In genomic region chr6:67217846-67218245, GRCm38 (mm10) we compare ENCODE assay signal across 34 mouse cellular contexts.
"Had no signal": no experiment of that assay in that cellular context is flagged by ENCODE, and none has a peak within 500 bp of the region (broad histone marks: within the 10 kb centered on the region; RNA-seq: fewer than 3 reads in every experiment).

No protein-coding gene starts in this region.

- H3K4me1 ChIP-seq: heart, embryonic 10.5 days; heart, embryonic 13.5 days; heart, embryonic 15.5 days; hindbrain, embryonic 10.5 days; hindbrain, embryonic 12.5 days; hindbrain, embryonic 13.5 days; hindbrain, embryonic 15.5 days; intestine, embryonic 15.5 days; kidney, embryonic 15.5 days had no signal

- ATAC-seq: hindbrain, embryonic 16.5 days; hindbrain, postnatal 0 days; inflammation-experienced regulatory T-cells, adult 6 months; intestine, embryonic 15.5 days; intestine, embryonic 16.5 days; intestine, postnatal 0 days had no signal

- H3K36me3 ChIP-seq: heart, embryonic 10.5 days; heart, embryonic 13.5 days; heart, embryonic 15.5 days; hindbrain, embryonic 10.5 days; hindbrain, embryonic 12.5 days; hindbrain, embryonic 13.5 days; hindbrain, embryonic 15.5 days; intestine, embryonic 15.5 days; kidney, embryonic 15.5 days had no signal

- H3K27me3 ChIP-seq: heart, embryonic 13.5 days; heart, embryonic 15.5 days; hindbrain, embryonic 12.5 days; hindbrain, embryonic 13.5 days; hindbrain, embryonic 15.5 days; intestine, embryonic 15.5 days; kidney, embryonic 15.5 days had no signal

- H3K9ac ChIP-seq: heart, embryonic 13.5 days; heart, embryonic 15.5 days; hindbrain, embryonic 12.5 days; hindbrain, embryonic 13.5 days; hindbrain, embryonic 14.5 days; hindbrain, embryonic 15.5 days; intestine, embryonic 15.5 days; kidney, embryonic 15.5 days had no signal

- H3K27ac ChIP-seq: heart, embryonic 10.5 days; heart, embryonic 13.5 days; heart, embryonic 15.5 days; hindbrain, embryonic 10.5 days; hindbrain, embryonic 12.5 days; hindbrain, embryonic 13.5 days; hindbrain, embryonic 14.5 days; hindbrain, embryonic 15.5 days; hindbrain, postnatal 0 days; intestine, embryonic 15.5 days; kidney, embryonic 15.5 days; kidney, postnatal 0 days; left cerebral cortex, adult 2 months had no signal

- DNase-seq: heart, postnatal 10 days; heart, postnatal 14 days; heart, postnatal 36 days; heart, postnatal 4 days; kidney, adult 11 months; kidney, adult 18-20 months; kidney, adult 2 months; kidney, adult 8-10 months; kidney, adult 9 months; kidney, postnatal 10 days; kidney, postnatal 14 days; kidney, postnatal 25 days; kidney, postnatal 36 days; kidney, postnatal 4 days; layer of hippocampus, adult 9-11 months; layer of hippocampus, postnatal 36 days had no signal

- H3K4me2 ChIP-seq: heart, embryonic 11.5 days; heart, embryonic 13.5 days; heart, embryonic 15.5 days; hindbrain, embryonic 12.5 days; hindbrain, embryonic 13.5 days; hindbrain, embryonic 14.5 days; hindbrain, embryonic 15.5 days; intestine, embryonic 15.5 days; kidney, embryonic 15.5 days had no signal

- H3K4me3 ChIP-seq: heart, embryonic 10.5 days; heart, embryonic 13.5 days; heart, embryonic 15.5 days; hindbrain, embryonic 10.5 days; hindbrain, embryonic 12.5 days; hindbrain, embryonic 13.5 days; hindbrain, embryonic 15.5 days; intestine, embryonic 15.5 days; kidney, embryonic 15.5 days; left cerebral cortex, adult 2 months had no signal

- H3K9me3 ChIP-seq: heart, embryonic 10.5 days; heart, embryonic 13.5 days; heart, embryonic 15.5 days; hindbrain, embryonic 10.5 days; hindbrain, embryonic 12.5 days; hindbrain, embryonic 13.5 days; hindbrain, embryonic 15.5 days; intestine, embryonic 15.5 days; kidney, embryonic 15.5 days had no signal
